Mouse (Mus musculus): ENCODE measurements around the gene Npl.

DNA sequence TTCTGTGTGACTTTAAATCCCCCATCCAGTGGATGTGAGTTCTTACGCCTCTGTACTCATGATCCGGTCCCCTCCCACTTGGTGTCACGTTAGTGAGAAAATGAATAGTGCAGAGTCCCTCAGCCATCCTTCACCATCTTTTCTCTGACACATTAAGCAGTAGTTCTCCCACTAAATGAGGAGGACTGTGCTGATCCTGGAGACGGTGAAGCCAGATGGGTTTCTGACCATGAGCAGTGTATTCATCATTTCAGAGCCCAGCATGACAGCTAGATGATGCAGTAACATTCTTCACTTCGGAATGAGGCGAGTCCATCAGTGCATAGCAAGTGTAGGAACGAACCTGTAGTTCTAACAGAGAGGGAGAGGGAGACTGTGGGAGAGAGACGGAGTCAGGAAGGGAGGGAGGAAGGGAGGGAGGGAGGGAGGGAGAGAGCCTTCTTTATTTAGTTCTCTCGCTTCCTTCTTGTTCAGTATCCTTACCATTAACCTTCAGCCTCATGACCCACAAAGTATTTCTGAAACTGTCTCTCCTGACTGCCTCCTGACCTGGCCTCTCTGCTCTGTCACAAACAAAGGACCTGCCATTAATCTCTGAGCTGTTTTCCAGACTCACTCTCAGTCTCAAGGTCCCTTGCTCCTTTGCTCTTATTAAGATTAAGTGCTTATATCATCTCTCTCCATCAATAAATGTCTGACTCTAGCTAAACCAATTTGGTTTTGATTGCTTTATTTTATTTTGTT is 49.6 kb upstream of the Npl start:
- TF ChIP-seq CTCF (IDR thresholded peaks at IDR 0.05) (no peak), EP300 (IDR thresholded peaks at IDR 0.05) (no peak)
